Mouse (Mus musculus): ENCODE measurements around the gene Btf3.

DNA sequence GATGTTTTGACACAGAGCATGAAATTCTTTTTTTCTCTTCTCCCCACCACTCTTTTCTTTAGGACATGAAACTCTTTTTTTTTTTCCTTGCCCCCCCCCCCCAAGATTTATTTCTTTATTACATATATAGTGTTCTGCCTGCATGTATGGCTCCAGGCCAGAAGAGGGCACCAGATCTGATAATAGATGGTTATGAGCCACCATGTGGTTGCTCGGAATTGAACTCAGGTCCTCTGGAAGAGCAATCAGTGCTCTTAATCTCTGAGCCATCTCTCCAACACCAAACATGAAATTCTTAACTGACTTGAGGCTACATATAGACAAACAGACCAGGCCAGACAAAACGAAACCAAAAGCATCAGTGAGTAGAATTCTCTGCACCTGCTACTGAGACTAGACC is 39.3 kb downstream of the Btf3 start:
- TF ChIP-seq POLR2A (IDR thresholded peaks at IDR 0.05; ENCODE audit: insufficient read depth, low read depth, low read length) (no peak), CTCF (IDR thresholded peaks at IDR 0.05; ENCODE audit: insufficient read depth, low read depth, low read length) (no peak)

Data from olfactory bulb, adult 2 months (tissue).